Mouse (Mus musculus) urinary bladder, postnatal 25 days (tissue): ENCODE measurements around the gene Mycbpap.

ENCODE experiments used
- DNase-seq: peaks from one replicate; pipeline ENCODE4 v3.0.0; 2022; ENCODE audit warnings: low spot score

Mycbpap gene

GRCm38 (mm10) chr11:94521219-94521843 is at the start of gene Mycbpap:
Gene Mycbpap (minus strand): TSS chr11:94521742.
- DNase-seq, result peak; percentile 40

- DNase-seq, result no peak
Observed at GRCm38 (mm10) chr11:94570612-94571011, 49.1 kb upstream of the Mycbpap start.

GRCm38 (mm10) chr11:94567326-94567725 is 45.8 kb upstream of the Mycbpap start:
- no peak for DNase-seq

- no peak for DNase-seq
Observed at GRCm38 (mm10) chr11:94566534-94566933, 45.0 kb upstream of the Mycbpap start.

- peak; percentile 34 for DNase-seq
Observed at GRCm38 (mm10) chr11:94565151-94565479, 43.6 kb upstream of the Mycbpap start.

GRCm38 (mm10) chr11:94564437-94565150 is 43.1 kb upstream of the Mycbpap start, which contains the start of gene Chad:
Gene Chad (plus strand): TSS chr11:94565047.
- DNase-seq, result peak; percentile 39

GRCm38 (mm10) chr11:94563821-94564220 is 42.3 kb upstream of the Mycbpap start:
- DNase-seq, result no peak

GRCm38 (mm10) chr11:94563383-94563782 is 41.8 kb upstream of the Mycbpap start:
- DNase-seq, result no peak

- no peak for DNase-seq
Observed at GRCm38 (mm10) chr11:94558226-94558625, 36.7 kb upstream of the Mycbpap start.

GRCm38 (mm10) chr11:94550442-94550744 is 28.9 kb upstream of the Mycbpap start:
- DNase-seq, result no peak

- DNase-seq, result no peak
Observed at GRCm38 (mm10) chr11:94549691-94550441, 28.3 kb upstream of the Mycbpap start.

GRCm38 (mm10) chr11:94548888-94549690 is 27.5 kb upstream of the Mycbpap start, which contains the start of gene Rsad1:
Gene Rsad1 (minus strand): TSS chr11:94549255.
- DNase-seq, result peak; percentile 96

GRCm38 (mm10) chr11:94548041-94548784 is 26.7 kb upstream of the Mycbpap start:
- peak; percentile 38 for DNase-seq

GRCm38 (mm10) chr11:94547271-94547670 is 25.7 kb upstream of the Mycbpap start:
- no peak for DNase-seq

GRCm38 (mm10) chr11:94546381-94546780 is 24.8 kb upstream of the Mycbpap start:
- no peak for DNase-seq

GRCm38 (mm10) chr11:94544422-94544821 is 22.9 kb upstream of the Mycbpap start:
- no peak for DNase-seq

GRCm38 (mm10) chr11:94543932-94544331 is 22.4 kb upstream of the Mycbpap start:
- peak; percentile 97 for DNase-seq

- no peak for DNase-seq
Observed at GRCm38 (mm10) chr11:94543344-94543743, 21.8 kb upstream of the Mycbpap start.

- DNase-seq, result no peak
Observed at GRCm38 (mm10) chr11:94542400-94542799, 20.9 kb upstream of the Mycbpap start.

GRCm38 (mm10) chr11:94539761-94540160 is 18.2 kb upstream of the Mycbpap start:
- DNase-seq, result no peak

GRCm38 (mm10) chr11:94538733-94539292 is 17.3 kb upstream of the Mycbpap start:
- peak; percentile 43 for DNase-seq
